Mouse (Mus musculus) embryonic fibroblast, embryonic 13.5 days (primary cell): Measurements from ENCODE around the gene Mrpl21.

Source experiments
- CTCF ChIP-seq: IDR thresholded peaks from 2 replicates; pipeline ENCODE4 v1.5.1; 2011; ENCODE audit warnings: mild to moderate bottlenecking, control low read depth, low read length, moderate library complexity, borderline replicate concordance; ENCODE audit not compliant: insufficient read depth
- POLR2A ChIP-seq: IDR thresholded peaks from 2 replicates; pipeline ENCODE4 v1.6.1; 2011; ENCODE audit warnings: low read depth, mild to moderate bottlenecking, control low read depth, low read length, moderate library complexity

DNA sequence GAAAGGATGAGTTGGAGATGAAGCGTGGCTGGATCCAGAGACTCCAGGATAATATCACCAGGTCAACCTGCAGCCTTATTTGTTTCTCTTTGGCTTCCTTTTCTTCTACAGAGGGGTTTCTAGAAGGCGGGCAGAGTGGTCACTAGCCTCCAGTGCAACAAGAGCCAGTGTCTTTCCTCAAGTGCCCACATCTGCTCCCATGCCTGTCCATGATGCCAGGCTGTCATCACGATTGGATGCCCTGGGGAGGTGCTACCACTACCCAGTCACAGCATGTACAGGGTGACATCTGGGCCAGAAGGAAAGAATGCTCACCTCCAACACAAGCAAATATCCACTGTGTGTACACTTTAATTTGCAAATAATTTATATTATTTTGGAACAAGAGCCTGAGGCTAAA is 22.1 kb upstream of the Mrpl21 start:
- TF ChIP-seq POLR2A (no peak), CTCF (no peak)
